In the genomic region with DNA sequence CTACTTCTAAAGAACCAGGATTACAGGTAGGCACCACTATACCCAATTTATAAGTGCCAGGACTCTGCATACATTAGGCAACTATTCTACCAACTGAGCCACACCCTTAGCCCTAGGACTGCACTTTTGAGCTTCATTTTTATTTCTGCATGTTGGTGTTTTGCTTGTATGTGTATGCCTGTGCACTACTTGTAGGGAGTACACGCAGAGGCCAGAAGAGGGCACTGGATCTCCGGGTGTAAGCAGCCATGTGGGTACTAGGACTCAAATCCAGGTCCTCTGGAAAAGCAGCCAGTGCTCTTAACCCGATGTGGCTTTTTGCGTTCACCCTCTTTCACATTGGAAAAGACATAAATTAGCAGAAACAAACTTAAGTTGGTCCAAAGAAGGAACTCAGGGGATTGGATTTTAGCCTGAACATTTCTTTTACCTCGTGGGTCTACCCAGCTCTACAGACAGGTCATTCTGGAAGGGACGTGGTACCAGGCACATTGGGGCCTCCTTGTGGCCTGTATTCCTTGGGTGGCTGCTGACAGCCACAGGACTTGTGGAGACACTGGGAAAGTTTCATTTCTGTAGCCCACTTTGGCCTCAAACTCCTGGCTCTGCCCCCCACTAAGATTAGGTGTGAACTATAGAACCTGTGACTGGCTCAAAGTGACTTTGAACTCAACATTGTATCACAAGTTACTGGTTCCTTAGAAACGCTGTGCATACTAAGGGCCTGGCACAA, we compare ENCODE assay signal across 12 mouse cellular contexts. TPM values are rescaled to one million over a fixed set of nuclear protein-coding genes. Genes with fewer than 3 reads are reported as not detected.
DNase-seq lines count a peak whose midpoint lies in the region; TF ChIP-seq lines count a peak whose summit lies in the region.
"Had no signal": no experiment of that assay in that cellular context is flagged by ENCODE, and none has a peak within 500 bp of the region (broad histone marks: within the 10 kb centered on the region; RNA-seq: fewer than 3 reads in every experiment).

No protein-coding gene starts in this region.

- DNase-seq in cerebellum, adult 2 months, result peak; percentile 72 to 78
- DNase-seq in cerebellum, postnatal 4 days (ENCODE audit: low spot score in 2 of 2), result no peak
- DNase-seq in lung, adult 2 months, result no peak
- no peak for DNase-seq in lung, adult 18-20 months
- peak; percentile 65 for DNase-seq in R1 (ENCODE audit: low read depth, low spot score)
- DNase-seq in induced T-regulatory cell, adult 2 months (ENCODE audit: low read depth), result peak; percentile 53
- no peak for DNase-seq in spleen, adult 18-20 months
- DNase-seq in embryo, embryonic 9.5 days (ENCODE audit: extremely low spot score), result no peak

- H3K4me1 ChIP-seq in cerebellum, adult 2 months (ENCODE audit: control insufficient read depth, insufficient read depth, low read length), result peaks cover 77% of the 10 kb centered on the region
- no peaks in the 10 kb centered on the region; the same call in 1 of the 2 replicates for H3K4me1 ChIP-seq in lung, adult 2 months (ENCODE audit: control insufficient read depth, insufficient read depth, low read length)
- H3K4me1 ChIP-seq: midbrain, embryonic 15.5 days had no signal

- no peak for TF ChIP-seq POLR2A in cerebellum, adult 2 months (IDR thresholded peaks at IDR 0.05; ENCODE audit: borderline replicate concordance, insufficient read depth, low read length)
- TF ChIP-seq POLR2A in lung, adult 2 months (IDR thresholded peaks at IDR 0.05; ENCODE audit: borderline replicate concordance, extremely low read depth, low read depth, low read length), result no peak

- no peak overlapping the region for H3K4me3 ChIP-seq in cerebellum, adult 2 months (replicated peaks; ENCODE audit: insufficient read depth, low read depth, low read length)
- no peak overlapping the region for H3K4me3 ChIP-seq in lung, adult 2 months (replicated peaks; ENCODE audit: extremely low read depth, low read depth, low read length)
- H3K4me3 ChIP-seq: heart, embryonic 12.5 days; limb, embryonic 15.5 days; midbrain, embryonic 15.5 days had no signal

- peak; percentile 67 for TF ChIP-seq CTCF in cerebellum, adult 2 months (IDR thresholded peaks at IDR 0.05; ENCODE audit: borderline replicate concordance, insufficient read depth, low read depth, low read length)
- 0 out of 2 replicates have a peak, but pooled peaks have one; percentile 14 for TF ChIP-seq CTCF in lung, adult 2 months (IDR thresholded peaks at IDR 0.05; ENCODE audit: insufficient read depth, low read length)

- WGBS in cerebellum, adult 2 months, result 29% methylated on average over 7 of the region's 7 CpGs
- WGBS in lung, adult 2 months, result 71% methylated on average over 7 of the region's 7 CpGs

- no peaks in the 10 kb centered on the region for H3K27me3 ChIP-seq in cerebellum, adult 2 months (ENCODE audit: control insufficient read depth, insufficient read depth, low read length)
- H3K27me3 ChIP-seq: limb, embryonic 15.5 days; midbrain, embryonic 15.5 days had no signal

- peak overlapping the region; percentile 90; the same call in 1 of the 2 replicates for H3K27ac ChIP-seq in cerebellum, adult 2 months (ENCODE audit: insufficient read depth, low read length)
- H3K27ac ChIP-seq: limb, embryonic 15.5 days; midbrain, embryonic 15.5 days had no signal

RNA-seq across cellular contexts. Expression of a gene that starts 45.7 kb away (rescaled TPM):
- polyA plus RNA-seq in cerebellum, adult 2 months (2012; rRNA removed), result 69.6 and 83.5 TPM in 2 replicates
- polyA plus RNA-seq in lung, adult 2 months (2012; rRNA removed), result 64.7 and 74.8 TPM in 2 replicates

RNA-seq across cellular contexts. Expression of a gene that starts 50.1 kb away (rescaled TPM):
- polyA plus RNA-seq in cerebellum, adult 2 months (2012; rRNA removed), result 70.0 and 77.6 TPM in 2 replicates
- polyA plus RNA-seq in lung, adult 2 months (2012; rRNA removed), result 0.74 and 0.95 TPM in 2 replicates

RNA-seq across cellular contexts. Expression of a gene that starts 57.0 kb away (rescaled TPM):
- polyA plus RNA-seq in cerebellum, adult 2 months (2012; rRNA removed), result 184 and 213 TPM in 2 replicates
- 78.6 and 88.0 TPM in 2 replicates for polyA plus RNA-seq in lung, adult 2 months (2012; rRNA removed)

RNA-seq across cellular contexts. Expression of a gene that starts 59.9 kb away (rescaled TPM):
- 0.13 TPM in 1 of 2 replicates, not detected in the other for polyA plus RNA-seq in cerebellum, adult 2 months (2012; rRNA removed)
- 1.5 and 2.5 TPM in 2 replicates for polyA plus RNA-seq in lung, adult 2 months (2012; rRNA removed)
- polyA plus RNA-seq: hindbrain, embryonic 16.5 days; midbrain, embryonic 15.5 days had no signal

Comparison
In these comparisons a context has a peak if more than half of its experiments do, and no peak if none do; other contexts are left out.
1. DNase-seq: peak in cerebellum, adult 2 months (2 of 2), R1 (single experiment) and induced T-regulatory cell, adult 2 months (single experiment); none in cerebellum, postnatal 4 days (0 of 2), lung, adult 2 months (single experiment), lung, adult 18-20 months (0 of 2), spleen, adult 18-20 months (0 of 2) and embryo, embryonic 9.5 days (single experiment).
2. RNA of a gene that starts 50.1 kb away (polyA plus RNA-seq): 70.0 to 77.6 TPM in cerebellum, adult 2 months; 0.74 to 0.95 TPM in lung, adult 2 months; every median in the first group is over 10 times any median in the second.